Mouse (Mus musculus) liver, postnatal 0 days (tissue): Measurements from ENCODE around the gene Unc13a.

ENCODE experiments used
- CTCF ChIP-seq: sonication (generic); IDR thresholded peaks from 2 replicates; pipeline ENCODE4 v1.5.1; 2016; ENCODE audit warnings: antibody characterized with exemption, low read depth
- EP300 ChIP-seq: IDR thresholded peaks from 2 replicates; pipeline ENCODE4 v1.6.1; 2016; ENCODE audit warnings: antibody characterized with exemption, low read depth, mild to moderate bottlenecking

GRCm38 (mm10) chr8:71579476-71579875 is 92.1 kb downstream of the Unc13a start:
- TF ChIP-seq EP300 (no peak), CTCF (no peak)
